Mouse (Mus musculus) small intestine, adult 2 months (tissue): Measurements from ENCODE around the gene E2f3.

Experiments used
- CTCF ChIP-seq: fragments of 200-500 bp; IDR thresholded peaks from 2 replicates; pipeline ENCODE4 v1.5.1; 2012; ENCODE audit warnings: low read depth, mild to moderate bottlenecking, control low read depth, inconsistent platforms, low read length, moderate library complexity, mixed read lengths; ENCODE audit not compliant: insufficient replicate concordance, insufficient read length; ENCODE audit errors: extremely low read depth
- POLR2A ChIP-seq: fragments of 200-500 bp; IDR thresholded peaks from 2 replicates; pipeline ENCODE4 v1.6.1; 2012; ENCODE audit warnings: low read depth, mild to moderate bottlenecking, control low read depth, inconsistent platforms, low read length, moderate library complexity

DNA sequence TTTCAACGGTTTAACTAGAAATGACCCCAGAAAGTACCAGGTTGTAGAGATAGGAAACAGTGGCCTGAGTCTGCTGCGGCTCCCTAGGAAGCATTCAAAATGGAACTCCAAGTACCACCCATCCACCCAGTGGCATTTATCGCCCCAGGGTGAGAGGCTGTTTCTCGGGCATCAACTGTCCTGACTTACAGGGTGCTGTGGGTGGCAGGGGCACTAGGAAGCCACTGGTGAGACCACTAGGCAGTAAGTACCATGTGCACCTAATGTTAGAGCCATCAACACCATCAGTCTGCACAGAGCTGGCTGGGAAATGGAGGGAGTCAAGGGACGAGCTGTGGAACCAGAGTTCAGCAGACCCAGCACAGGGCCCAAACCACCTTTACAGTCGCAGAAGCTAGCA is 25.4 kb downstream of the E2f3 start:
- TF ChIP-seq POLR2A (no peak), CTCF (no peak)
